Mouse (Mus musculus) intestine, embryonic 14.5 days (tissue): ENCODE data around the gene Parp11. TPM values are rescaled to one million over a fixed set of nuclear protein-coding genes. Genes with fewer than 3 reads are reported as not detected.

Source experiments
- ATAC-seq: fragments of 200-750 bp; cut with Nextera tagmentation; replicated peaks from 2 replicates; pipeline ENCODE4 v1.8.0; 2017; ENCODE audit warnings: low read depth, moderate number of reproducible peaks, moderate TSS enrichment, moderate library complexity; ENCODE audit not compliant: low FRiP score, low TSS enrichment
- DNase-seq: peaks from one replicate; pipeline ENCODE4 v3.0.0-alpha.2; 2018; ENCODE audit warnings: low spot score
- H3K27ac ChIP-seq: fragments of 300-500 bp; sonication (generic); 2 replicates; pipeline ENCODE4 v1.5.1; 2014; ENCODE audit warnings: low read depth, mild to moderate bottlenecking, control low read depth
- H3K27me3 ChIP-seq: fragments of 300-500 bp; sonication (generic); replicated peaks from 2 replicates; pipeline ENCODE4 v1.6.1; 2014; ENCODE audit warnings: low read length, control low read depth; ENCODE audit not compliant: control insufficient read depth, insufficient read depth
- H3K36me3 ChIP-seq: fragments of 300-500 bp; sonication (generic); 2 replicates; pipeline ENCODE4 v1.6.1; 2014; ENCODE audit warnings: low read length, control low read depth; ENCODE audit not compliant: control insufficient read depth, insufficient read depth
- H3K4me1 ChIP-seq: fragments of 300-500 bp; sonication (generic); replicated peaks from 2 replicates; pipeline ENCODE4 v1.6.1; 2014; ENCODE audit warnings: low read length, control low read depth, mixed read lengths; ENCODE audit not compliant: control insufficient read depth, insufficient read depth
- H3K4me2 ChIP-seq: fragments of 300-500 bp; sonication (generic); 2 replicates; pipeline ENCODE4 v1.6.1; 2014; ENCODE audit warnings: low read length
- H3K4me3 ChIP-seq: fragments of 300-500 bp; sonication (generic); 2 replicates; pipeline ENCODE4 v1.5.1; 2014; ENCODE audit warnings: low read depth, low read length, control low read depth, mixed read lengths
- H3K9ac ChIP-seq: fragments of 300-500 bp; sonication (generic); 2 replicates; pipeline ENCODE4 v1.6.1; 2014; ENCODE audit warnings: mild to moderate bottlenecking, low read length
- H3K9me3 ChIP-seq: fragments of 300-500 bp; sonication (generic); 2 replicates; pipeline ENCODE4 v1.6.1; 2016; ENCODE audit warnings: low read length, control low read depth; ENCODE audit not compliant: control insufficient read depth
- WGBS: fragments of 180-500 bp; shearing (Covaris S2); extraction: QIAGEN DNeasy Blood & Tissue Kit; methylation state at CpG from one replicate; pipeline ENCODE4 v1.1.7; 2014; 5-methylcytosine and 5-hydroxymethylcytosine counted together
- polyA plus RNA-seq: library from polyadenylated mRNA; unstranded; fragments of >200 nt; fragmentation: Nextera tagmentation; extraction: Ambion mirVana; gene quantifications from 2 replicates; pipeline ENCODE4 v1.2.1, GENCODE M21; 2014

The Parp11 gene
- polyA plus RNA-seq, 1 experiment from 2014 or later = 24.6 TPM

DNA sequence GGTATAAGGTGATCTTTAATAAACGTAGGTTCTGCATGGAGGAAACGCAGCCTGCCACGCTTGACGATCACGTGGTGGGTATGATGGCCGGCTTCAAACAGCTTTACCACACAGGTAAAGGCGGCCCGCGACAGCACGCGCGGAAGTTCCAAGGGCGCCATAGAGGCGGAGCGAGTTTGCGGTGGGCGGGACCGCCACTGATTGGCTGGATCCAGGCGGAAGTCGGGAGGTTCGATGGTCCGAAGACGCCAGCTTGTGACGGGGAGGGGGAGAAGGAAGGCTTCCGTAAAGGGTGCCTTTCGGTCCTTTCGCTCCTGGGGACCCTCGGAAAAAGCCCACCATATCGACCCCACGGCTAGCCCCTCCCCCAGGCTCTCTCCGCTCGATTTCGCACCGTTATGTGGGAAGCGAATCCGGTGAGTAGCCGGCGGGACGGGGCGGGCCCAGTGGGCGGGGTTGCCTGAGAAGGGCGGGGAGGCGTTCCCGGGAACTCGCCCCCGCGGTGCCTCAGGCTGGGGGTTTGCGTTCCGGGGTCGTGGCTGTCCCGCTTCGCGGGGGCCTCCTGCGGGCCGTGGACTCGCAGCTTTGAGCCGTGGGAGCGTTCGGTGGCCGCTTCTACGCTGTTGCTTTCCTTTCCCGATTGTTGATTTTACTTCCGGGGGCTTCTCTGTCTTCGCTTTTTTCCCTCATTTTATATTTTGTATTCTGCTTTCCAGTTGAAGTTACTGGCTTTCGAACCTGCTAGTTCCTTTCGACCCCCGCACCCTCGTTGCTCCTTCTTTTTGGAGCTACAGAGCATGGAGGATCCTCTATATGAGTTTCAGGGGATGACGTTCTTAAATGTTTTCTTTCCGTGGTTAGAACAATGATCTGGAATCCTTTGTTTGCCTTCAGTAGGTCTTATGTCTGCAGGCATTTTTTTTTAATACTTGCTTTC is 7.0 kb downstream of the Parp11 start:
- Histone ChIP-seq H3K9ac (peak overlapping the region; percentile 61), H3K9me3 (no peaks in the 10 kb centered on the region), H3K27ac (peak overlapping the region; percentile 80), H3K4me3 (peak overlapping the region; percentile 65), H3K27me3 (0 out of 2 replicates have a peak, but pooled peaks cover 4% of the 10 kb centered on the region), H3K4me1 (no peaks in the 10 kb centered on the region), H3K4me2 (peak overlapping the region; percentile 67), H3K36me3 (no peaks in the 10 kb centered on the region)
- ATAC-seq = peak; percentile 97
- DNase-seq = peak; percentile 97
- WGBS = under 1% methylated on average over 63 of the region's 70 CpGs

DNA sequence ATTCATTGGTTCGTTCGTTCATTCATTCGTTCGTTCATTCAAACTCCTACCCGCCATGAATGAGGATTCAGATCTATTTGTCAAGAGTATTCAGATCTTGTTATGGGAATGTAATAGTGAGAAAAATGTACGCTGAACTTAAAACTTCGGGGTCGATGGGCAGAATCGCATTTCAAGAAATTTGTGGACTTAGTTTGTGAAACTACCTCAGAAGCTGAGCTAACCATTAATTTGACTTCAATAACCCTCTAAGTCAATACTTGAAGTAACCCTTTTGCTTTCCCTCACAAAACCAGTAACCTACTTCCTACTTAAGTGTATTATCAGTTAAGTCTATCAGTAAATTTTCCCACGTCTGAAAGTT is 7.7 kb downstream of the Parp11 start:
- H3K4me3 ChIP-seq = peak overlapping the region; percentile 65
- 46% methylated on average over 10 of the region's 10 CpGs for WGBS
- no peaks in the 10 kb centered on the region for H3K4me1 ChIP-seq
- H3K4me2 ChIP-seq = peak overlapping the region; percentile 67
- H3K9me3 ChIP-seq = no peaks in the 10 kb centered on the region
- 0 out of 2 replicates have a peak, but pooled peaks cover 4% of the 10 kb centered on the region for H3K27me3 ChIP-seq
- peak overlapping the region; percentile 61 for H3K9ac ChIP-seq
- ATAC-seq (no peak), DNase-seq (no peak)
- no peaks in the 10 kb centered on the region for H3K36me3 ChIP-seq
- no peak overlapping the region for H3K27ac ChIP-seq

DNA sequence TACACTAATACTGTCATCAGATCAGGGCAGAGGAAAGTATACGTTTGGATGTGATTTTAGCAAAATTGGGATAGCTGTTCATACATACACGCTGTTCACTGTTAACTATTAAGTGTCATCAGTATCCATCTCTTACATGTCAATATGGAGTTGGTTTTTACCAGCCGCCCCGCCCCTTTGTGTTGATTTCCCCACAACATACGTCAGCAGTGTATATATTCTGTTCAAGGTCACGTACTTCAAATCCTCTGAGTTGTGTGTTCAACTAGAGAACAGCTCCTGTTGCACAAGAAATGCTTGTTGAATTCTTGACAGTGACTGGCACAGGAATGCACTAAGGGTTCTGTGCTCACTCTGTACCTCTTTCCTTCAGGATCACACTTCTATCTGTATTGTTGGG is 8.2 kb downstream of the Parp11 start:
- no peaks in the 10 kb centered on the region for H3K36me3 ChIP-seq
- peak overlapping the region; percentile 65 for H3K4me3 ChIP-seq
- peak overlapping the region; percentile 67 for H3K4me2 ChIP-seq
- 79% methylated on average over 6 of the region's 6 CpGs for WGBS
- no peaks in the 10 kb centered on the region for H3K9me3 ChIP-seq
- no peaks in the 10 kb centered on the region for H3K4me1 ChIP-seq
- ATAC-seq (no peak), DNase-seq (no peak)
- H3K9ac ChIP-seq = no peak overlapping the region
- 0 out of 2 replicates have a peak, but pooled peaks cover 4% of the 10 kb centered on the region for H3K27me3 ChIP-seq
- H3K27ac ChIP-seq = no peak overlapping the region

DNA sequence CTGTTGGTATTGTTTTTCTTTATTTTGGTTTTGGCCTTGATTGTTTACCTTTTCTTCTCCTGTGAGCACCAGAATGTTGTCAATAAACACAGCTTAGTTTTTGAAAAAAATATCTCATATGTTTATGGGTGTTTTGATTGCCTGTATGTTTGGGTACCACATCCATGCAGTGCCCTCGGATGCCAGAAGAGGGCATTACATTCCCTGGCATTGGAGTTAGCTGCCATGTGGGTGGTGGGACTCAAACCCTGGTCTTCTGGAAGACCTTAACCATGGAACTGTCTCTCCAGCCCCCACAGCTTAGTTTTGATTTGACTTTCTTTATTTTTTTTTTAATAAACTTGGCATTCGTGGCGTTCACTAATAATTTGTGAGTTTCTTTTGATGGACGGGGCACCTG is 8.8 kb downstream of the Parp11 start:
- H3K4me1 ChIP-seq = no peaks in the 10 kb centered on the region
- H3K9me3 ChIP-seq = no peaks in the 10 kb centered on the region
- no peaks in the 10 kb centered on the region for H3K27me3 ChIP-seq
- DNase-seq (no peak), ATAC-seq (no peak)
- H3K27ac ChIP-seq = no peak overlapping the region
- 91% methylated on average over 4 of the region's 4 CpGs for WGBS
- no peak overlapping the region for H3K9ac ChIP-seq
- no peak overlapping the region for H3K4me2 ChIP-seq
- H3K36me3 ChIP-seq = no peaks in the 10 kb centered on the region
- no peak overlapping the region for H3K4me3 ChIP-seq

DNA sequence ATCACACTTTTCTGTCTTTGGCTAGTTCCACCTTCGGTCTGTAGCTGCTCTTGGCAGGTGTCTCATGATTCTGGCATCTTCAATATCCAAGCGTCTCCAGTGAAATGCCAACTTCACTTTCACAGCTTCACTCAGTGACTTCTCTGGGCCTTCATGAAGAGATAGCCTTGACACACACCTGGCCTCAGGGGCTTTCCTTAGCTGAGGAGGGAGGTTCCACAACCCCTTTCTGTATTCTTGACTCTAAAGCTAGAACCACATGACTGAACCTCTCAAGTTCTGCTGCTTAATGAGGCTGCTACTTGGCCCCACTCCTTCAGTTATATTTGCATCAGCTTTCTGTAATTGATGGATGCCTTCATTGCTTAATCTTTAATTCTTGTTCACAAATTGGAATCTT is 10.1 kb downstream of the Parp11 start:
- H3K4me1 ChIP-seq = no peaks in the 10 kb centered on the region
- no peak for ATAC-seq
- no peak overlapping the region for H3K4me3 ChIP-seq
- H3K4me2 ChIP-seq = no peak overlapping the region
- H3K36me3 ChIP-seq = no peaks in the 10 kb centered on the region
- no peak overlapping the region for H3K27ac ChIP-seq
- no peaks in the 10 kb centered on the region for H3K27me3 ChIP-seq
- no peak for DNase-seq
- WGBS = 95% methylated on average over 2 of the region's 2 CpGs
- H3K9ac ChIP-seq = no peak overlapping the region
- H3K9me3 ChIP-seq = no peaks in the 10 kb centered on the region

DNA sequence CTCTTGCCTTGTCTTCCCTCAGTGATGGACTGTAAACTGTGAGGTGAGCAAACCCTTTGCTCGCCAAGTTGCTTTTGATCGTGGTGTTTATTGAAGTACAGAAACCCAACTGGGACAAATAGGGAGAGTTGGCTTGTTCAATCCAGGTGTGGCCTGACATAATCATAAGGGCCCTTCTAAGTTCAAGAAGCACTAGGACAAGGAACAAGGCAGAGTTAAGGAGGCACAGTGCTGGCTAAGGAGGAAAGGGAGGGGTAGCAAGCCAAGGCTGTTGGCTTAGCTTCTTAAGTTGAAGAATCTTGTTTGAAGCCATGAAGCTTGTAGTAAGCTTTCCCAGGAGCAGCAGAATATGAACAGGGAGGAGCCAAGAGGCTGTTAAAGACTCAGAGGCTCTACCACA is 13.1 kb downstream of the Parp11 start:
- DNase-seq (no peak), ATAC-seq (no peak)
- Histone ChIP-seq H3K4me2 (no peak overlapping the region), H3K27ac (no peak overlapping the region), H3K4me1 (no peaks in the 10 kb centered on the region), H3K36me3 (no peaks in the 10 kb centered on the region), H3K27me3 (no peaks in the 10 kb centered on the region), H3K9me3 (no peaks in the 10 kb centered on the region), H3K4me3 (no peak overlapping the region), H3K9ac (no peak overlapping the region)
- 88% methylated on average over 2 of the region's 2 CpGs for WGBS

DNA sequence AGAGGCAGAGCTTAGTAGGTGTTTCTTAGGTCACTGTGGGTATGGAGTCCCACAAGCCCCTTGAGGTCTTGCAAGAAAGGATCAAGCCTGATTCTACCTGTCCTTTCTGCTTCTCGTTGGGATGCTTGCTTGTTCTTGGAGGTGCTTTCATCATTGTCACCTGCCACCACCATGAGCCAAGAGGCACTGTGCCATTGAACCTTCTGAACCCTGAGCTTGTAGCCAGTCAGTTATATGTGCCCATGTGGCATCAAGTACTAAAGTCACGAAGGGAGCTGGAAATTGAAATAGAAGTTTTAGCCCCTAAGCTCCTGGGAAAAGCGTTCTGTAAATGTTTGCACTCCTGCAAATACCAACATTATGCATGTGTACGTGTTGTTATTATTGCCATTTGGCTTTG is 14.9 kb downstream of the Parp11 start:
- no peaks in the 10 kb centered on the region for H3K27me3 ChIP-seq
- DNase-seq = no peak
- no peaks in the 10 kb centered on the region for H3K4me1 ChIP-seq
- ATAC-seq = no peak
- H3K36me3 ChIP-seq = no peaks in the 10 kb centered on the region
- no peak overlapping the region for H3K27ac ChIP-seq
- H3K9me3 ChIP-seq = no peaks in the 10 kb centered on the region
- H3K9ac ChIP-seq = no peak overlapping the region
- WGBS = 92% methylated on average over 4 of the region's 4 CpGs
- no peak overlapping the region for H3K4me3 ChIP-seq
- H3K4me2 ChIP-seq = no peak overlapping the region

DNA sequence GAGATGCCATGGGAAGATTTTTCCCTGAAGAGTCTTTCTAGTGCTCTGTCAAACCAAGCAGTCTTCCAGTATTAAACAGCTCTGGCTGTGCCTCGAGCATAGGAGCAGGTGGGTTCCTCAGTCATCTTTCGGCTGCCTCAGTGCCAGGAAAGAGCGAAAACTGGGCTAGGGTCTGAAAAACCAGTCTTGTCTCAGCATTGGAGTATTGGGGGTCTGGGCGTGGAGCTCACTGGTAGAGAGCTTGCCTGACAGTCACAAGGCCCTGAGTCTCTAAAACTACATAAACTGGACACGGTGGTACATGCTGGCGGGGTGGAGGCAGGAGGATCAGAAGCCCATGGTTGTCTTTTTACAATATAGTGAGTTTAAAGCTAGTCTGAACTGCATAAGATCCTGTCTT is 15.6 kb downstream of the Parp11 start:
- ATAC-seq (no peak), DNase-seq (no peak)
- Histone ChIP-seq H3K4me1 (no peaks in the 10 kb centered on the region), H3K27ac (no peak overlapping the region), H3K9me3 (no peaks in the 10 kb centered on the region), H3K4me3 (no peak overlapping the region), H3K4me2 (no peak overlapping the region), H3K36me3 (no peaks in the 10 kb centered on the region), H3K27me3 (no peaks in the 10 kb centered on the region), H3K9ac (no peak overlapping the region)
- WGBS = 93% methylated on average over 6 of the region's 6 CpGs
